Mouse (Mus musculus) hindbrain, embryonic 14.5 days (tissue): Measurements from ENCODE around the gene Ube2e2. TPM values are rescaled to one million over a fixed set of nuclear protein-coding genes. Genes with fewer than 3 reads are reported as not detected.
A peak's percentile ranks its signal among the peaks of the same experiment; 100 is the strongest.
"Not testable (repeated sequence)": the region's sequence is repeated elsewhere in the genome, so short reads cannot be mapped to it uniquely, and the experiment has no call there.

Source experiments
- ATAC-seq: fragments of 200-750 bp; cut with Nextera tagmentation; 2 replicates; pipeline ENCODE4 v1.8.0; 2017; ENCODE audit warnings: moderate number of reproducible peaks, mild to moderate bottlenecking, moderate TSS enrichment, moderate library complexity; ENCODE audit not compliant: low FRiP score
- DNase-seq: peaks from one replicate; pipeline ENCODE4 v3.0.0-alpha.2; 2015; ENCODE audit warnings: low spot score
- H3K27ac ChIP-seq: fragments of 300-500 bp; sonication (generic); 2 replicates; pipeline ENCODE4 v1.5.1; 2014; ENCODE audit warnings: mild to moderate bottlenecking, moderate library complexity
- H3K27me3 ChIP-seq: fragments of 300-500 bp; sonication (generic); 2 replicates; pipeline ENCODE4 v1.6.1; 2014; ENCODE audit warnings: mild to moderate bottlenecking, low read length, mixed read lengths; ENCODE audit not compliant: control insufficient read depth, insufficient read depth
- H3K36me3 ChIP-seq: fragments of 300-500 bp; sonication (generic); replicated peaks from 2 replicates; pipeline ENCODE4 v1.6.1; 2014; ENCODE audit not compliant: control insufficient read depth, insufficient read depth
- H3K4me1 ChIP-seq: fragments of 300-500 bp; sonication (generic); replicated peaks from 2 replicates; pipeline ENCODE4 v1.6.1; 2014; ENCODE audit warnings: antibody characterized with exemption, low read length, mixed read lengths; ENCODE audit not compliant: control insufficient read depth, insufficient read depth
- H3K4me2 ChIP-seq: fragments of 300-500 bp; sonication (generic); replicated peaks from 2 replicates; pipeline ENCODE4 v1.6.1; 2014; ENCODE audit warnings: mild to moderate bottlenecking, moderate library complexity
- H3K4me3 ChIP-seq: fragments of 300-500 bp; sonication (generic); replicated peaks from 2 replicates; pipeline ENCODE4 v1.5.1; 2014; ENCODE audit warnings: mild to moderate bottlenecking, low read length
- H3K9ac ChIP-seq: fragments of 300-500 bp; sonication (generic); 2 replicates; pipeline ENCODE4 v1.6.1; 2014
- H3K9me3 ChIP-seq: fragments of 300-500 bp; sonication (generic); 2 replicates; pipeline ENCODE4 v1.6.1; 2016; ENCODE audit warnings: low read length; ENCODE audit not compliant: control insufficient read depth
- WGBS: fragments of 180-500 bp; shearing (Covaris S2); extraction: QIAGEN DNeasy Blood & Tissue Kit; methylation state at CpG from one replicate; pipeline ENCODE4 v1.1.7; 2014; 5-methylcytosine and 5-hydroxymethylcytosine counted together
- polyA plus RNA-seq: library from polyadenylated mRNA; unstranded; fragments of >200 nt; fragmentation: Nextera tagmentation; extraction: Ambion mirVana; gene quantifications from 2 replicates; pipeline ENCODE4 v1.2.1, GENCODE M21; 2014

The Ube2e2 gene
- polyA plus RNA-seq, 1 experiment from 2014 or later = 148 TPM

- Histone ChIP-seq H3K4me2 (no peak overlapping the region), H3K4me3 (no peak overlapping the region), H3K9me3 (no peaks in the 10 kb centered on the region), H3K4me1 (0 out of 2 replicates have a peak, but pooled peaks cover 4% of the 10 kb centered on the region), H3K9ac (no peak overlapping the region), H3K27ac (peak overlapping the region; percentile 51; the same call in 1 of the 2 replicates), H3K36me3 (no peaks in the 10 kb centered on the region), H3K27me3 (no peaks in the 10 kb centered on the region)
- DNase-seq (no peak), ATAC-seq (peak; percentile 51; the same call in 1 of the 2 replicates)
- 67% methylated on average over 2 of the region's 2 CpGs for WGBS
Measured at GRCm38 (mm10) chr14:18554627-18554988, 339.5 kb downstream of the Ube2e2 start.

- 60% methylated on average over 3 of the region's 3 CpGs for WGBS
- H3K27ac ChIP-seq = peak overlapping the region; percentile 51; the same call in 1 of the 2 replicates
- peak; percentile 75; the same call in 1 of the 2 replicates for ATAC-seq
Measured at GRCm38 (mm10) chr14:18553987-18554626, 340.0 kb downstream of the Ube2e2 start.

GRCm38 (mm10) chr14:18547541-18547940, 346.5 kb downstream of the Ube2e2 start:
- Histone ChIP-seq H3K4me3 (no peak overlapping the region), H3K4me2 (no peak overlapping the region), H3K36me3 (no peaks in the 10 kb centered on the region), H3K4me1 (no peaks in the 10 kb centered on the region), H3K9me3 (no peaks in the 10 kb centered on the region), H3K9ac (no peak overlapping the region), H3K27ac (no peak overlapping the region), H3K27me3 (no peaks in the 10 kb centered on the region)
- DNase-seq (no peak), ATAC-seq (no peak)
- 81% methylated on average over 5 of the region's 5 CpGs for WGBS

More at GRCm38 (mm10) chr14:18553987-18554626, 340.0 kb downstream of the Ube2e2 start:
- H3K4me1 ChIP-seq = 0 out of 2 replicates have a peak, but pooled peaks cover 4% of the 10 kb centered on the region
- no peak overlapping the region for H3K9ac ChIP-seq
- H3K36me3 ChIP-seq = no peaks in the 10 kb centered on the region
- H3K4me2 ChIP-seq = no peak overlapping the region
- H3K9me3 ChIP-seq = no peaks in the 10 kb centered on the region
- H3K4me3 ChIP-seq = no peak overlapping the region
- DNase-seq = no peak
- H3K27me3 ChIP-seq = no peaks in the 10 kb centered on the region

- DNase-seq, H3K4me3 ChIP-seq, H3K4me1 ChIP-seq, H3K36me3 ChIP-seq, H3K4me2 ChIP-seq, H3K27ac ChIP-seq, H3K9me3 ChIP-seq, ATAC-seq, H3K9ac ChIP-seq, H3K27me3 ChIP-seq: not testable (repeated sequence)
- WGBS = 78% methylated on average over 4 of the region's 4 CpGs
Measured at GRCm38 (mm10) chr14:18539092-18539491, 355.0 kb downstream of the Ube2e2 start.

GRCm38 (mm10) chr14:18530899-18531298, 363.2 kb downstream of the Ube2e2 start:
- no peaks in the 10 kb centered on the region for H3K36me3 ChIP-seq
- no peak overlapping the region for H3K9ac ChIP-seq
- H3K9me3 ChIP-seq = peaks cover 3% of the 10 kb centered on the region; the same call in 1 of the 2 replicates
- DNase-seq (no peak), ATAC-seq (no peak)
- H3K27ac ChIP-seq = no peak overlapping the region
- no peaks in the 10 kb centered on the region for H3K4me1 ChIP-seq
- no peak overlapping the region for H3K4me2 ChIP-seq
- no peak overlapping the region for H3K4me3 ChIP-seq
- 79% methylated on average over 2 of the region's 2 CpGs for WGBS
- H3K27me3 ChIP-seq = no peaks in the 10 kb centered on the region

- H3K4me3 ChIP-seq = no peak overlapping the region
- 86% methylated on average over 4 of the region's 4 CpGs for WGBS
- no peak overlapping the region for H3K27ac ChIP-seq
- ATAC-seq (no peak), DNase-seq (no peak)
- H3K9ac ChIP-seq = no peak overlapping the region
- H3K4me2 ChIP-seq = no peak overlapping the region
- no peaks in the 10 kb centered on the region for H3K4me1 ChIP-seq
- no peaks in the 10 kb centered on the region for H3K27me3 ChIP-seq
- H3K36me3 ChIP-seq = no peaks in the 10 kb centered on the region
- peaks cover 4% of the 10 kb centered on the region; the same call in 1 of the 2 replicates for H3K9me3 ChIP-seq
Measured at GRCm38 (mm10) chr14:18530496-18530895, 363.6 kb downstream of the Ube2e2 start.
